Mouse (Mus musculus) adrenal gland, adult 2 months (tissue): ENCODE measurements around the gene Pde6c. TPM values are rescaled to one million over a fixed set of nuclear protein-coding genes. Genes with fewer than 3 reads are reported as not detected.

Source experiments
- polyA plus RNA-seq: library from polyadenylated mRNA; depleted of rRNA; stranded (reverse); fragments of >200 nt; gene quantifications from 2 replicates; pipeline ENCODE4 v1.2.3, GENCODE M21; 2012; rRNA removed
- total RNA-seq, 2 experiments: library from RNA; stranded (reverse); gene quantifications; 2 replicates each; pipeline ENCODE4 v1.2.3; 2021

Gene Pde6c
- total and polyA plus RNA-seq, 3 experiments = not detected

Other genes with a start within 250 kb of the Pde6c start
- 10 to 100 TPM; 26.3 to 65.2 TPM for gene Myof, start 89.2 kb upstream of the Pde6c start, total RNA-seq
- 3.6 and 6.6 TPM in 2 replicates for gene Myof, start 89.2 kb upstream of the Pde6c start, polyA plus RNA-seq
- gene Cep55, start 77.8 kb upstream of the Pde6c start, total RNA-seq = 1 to 10 TPM in 1 of 2 experiments, under 1 TPM in 1; 0.38 to 1.6 TPM
- 0.12 and 0.44 TPM in 2 replicates for gene Cep55, start 77.8 kb upstream of the Pde6c start, polyA plus RNA-seq
- gene Ffar4, start 35.7 kb upstream of the Pde6c start, total RNA-seq = 10 to 100 TPM; 13.3 to 14.2 TPM
- gene Ffar4, start 35.7 kb upstream of the Pde6c start, polyA plus RNA-seq = 13.0 and 22.4 TPM in 2 replicates
- 10 to 100 TPM; 37.6 to 52.1 TPM for gene Rbp4, start 7.5 kb upstream of the Pde6c start, total RNA-seq
- gene Rbp4, start 7.5 kb upstream of the Pde6c start, polyA plus RNA-seq = 57.5 and 75.4 TPM in 2 replicates
- 10 to 100 TPM; 11.2 to 16.3 TPM for gene Fra10ac1, start 91.4 kb downstream of the Pde6c start, total RNA-seq
- 2.6 and 4.5 TPM in 2 replicates for gene Fra10ac1, start 91.4 kb downstream of the Pde6c start, polyA plus RNA-seq
- gene Lgi1, start 131.8 kb downstream of the Pde6c start, total RNA-seq = 1 to 10 TPM in 1 of 2 experiments, under 1 TPM in 1; 0.43 to 1.8 TPM
- 0.09 TPM in 2 replicates for gene Lgi1, start 131.8 kb downstream of the Pde6c start, polyA plus RNA-seq